In genomic region chr3:108857714-108858113, GRCm38 (mm10) we compare ENCODE assay signal across 12 mouse cellular contexts. TPM values are rescaled to one million over a fixed set of nuclear protein-coding genes. Genes with fewer than 3 reads are reported as not detected.
DNase-seq lines count a peak whose midpoint lies in the region; ATAC-seq lines count a peak whose summit lies in the region.
"Had no signal": no experiment of that assay in that cellular context is flagged by ENCODE, and none has a peak within 500 bp of the region (broad histone marks: within the 10 kb centered on the region; RNA-seq: fewer than 3 reads in every experiment).

No protein-coding gene starts in this region.

- whole genome bisulfite sequencing in hindbrain, embryonic 12.5 days, result 72% methylated on average over 1 of the region's 1 CpGs
- 92% methylated on average over 1 of the region's 1 CpGs for WGBS in hindbrain, embryonic 11.5 days
- 88% methylated on average over 1 of the region's 1 CpGs for WGBS in embryonic facial prominence, embryonic 10.5 days
- 85% methylated on average over 1 of the region's 1 CpGs for WGBS in forebrain, embryonic 16.5 days
- 83% methylated on average over 1 of the region's 1 CpGs for WGBS in midbrain, embryonic 15.5 days

- no peaks in the 10 kb centered on the region for H3K9me3 ChIP-seq in hindbrain, embryonic 12.5 days (replicated peaks)
- H3K9me3 ChIP-seq in hindbrain, embryonic 11.5 days (ENCODE audit: control insufficient read depth, low read length), result no peaks in the 10 kb centered on the region
- H3K9me3 ChIP-seq in embryonic facial prominence, embryonic 10.5 days, result no peaks in the 10 kb centered on the region
- H3K9me3 ChIP-seq in forebrain, embryonic 16.5 days (ENCODE audit: control insufficient read depth, low read length), result no peaks in the 10 kb centered on the region
- H3K9me3 ChIP-seq in midbrain, embryonic 15.5 days, result no peaks in the 10 kb centered on the region
- H3K9me3 ChIP-seq: hindbrain, embryonic 15.5 days; liver, embryonic 15.5 days had no signal

- H3K27me3 ChIP-seq in hindbrain, embryonic 12.5 days, result no peaks in the 10 kb centered on the region
- no peaks in the 10 kb centered on the region for H3K27me3 ChIP-seq in hindbrain, embryonic 11.5 days (ENCODE audit: control insufficient read depth, insufficient read depth, low read length)
- H3K27me3 ChIP-seq in embryonic facial prominence, embryonic 10.5 days (replicated peaks; ENCODE audit: low read depth, poor library complexity, severe bottlenecking), result 0 out of 2 replicates have a peak, but pooled peaks cover 6% of the 10 kb centered on the region
- H3K27me3 ChIP-seq in forebrain, embryonic 16.5 days (replicated peaks; ENCODE audit: control insufficient read depth, insufficient read depth, low read length), result no peaks in the 10 kb centered on the region
- no peaks in the 10 kb centered on the region for H3K27me3 ChIP-seq in midbrain, embryonic 15.5 days (replicated peaks)
- H3K27me3 ChIP-seq: hindbrain, embryonic 15.5 days; liver, embryonic 15.5 days had no signal

- peak; percentile 12; the same call in 1 of the 2 replicates for ATAC-seq in hindbrain, embryonic 12.5 days (ENCODE audit: low FRiP score)
- ATAC-seq in hindbrain, embryonic 11.5 days (ENCODE audit: low FRiP score), result no peak
- 0 out of 2 replicates have a peak, but pooled peaks have one; percentile 0 for ATAC-seq in forebrain, embryonic 16.5 days
- peak; percentile 4; the same call in 1 of the 2 replicates for ATAC-seq in midbrain, embryonic 15.5 days (replicated peaks)

- H3K4me3 ChIP-seq in hindbrain, embryonic 12.5 days, result no peak overlapping the region
- H3K4me3 ChIP-seq in hindbrain, embryonic 11.5 days (ENCODE audit: low read depth, low read length), result no peak overlapping the region
- no peak overlapping the region for H3K4me3 ChIP-seq in embryonic facial prominence, embryonic 10.5 days
- H3K4me3 ChIP-seq in forebrain, embryonic 16.5 days (replicated peaks; ENCODE audit: low read length), result no peak overlapping the region
- no peak overlapping the region for H3K4me3 ChIP-seq in midbrain, embryonic 15.5 days
- H3K4me3 ChIP-seq: hindbrain, embryonic 15.5 days; liver, embryonic 15.5 days had no signal

- H3K4me1 ChIP-seq in hindbrain, embryonic 12.5 days, result peaks cover 15% of the 10 kb centered on the region
- no peaks in the 10 kb centered on the region for H3K4me1 ChIP-seq in hindbrain, embryonic 11.5 days (replicated peaks; ENCODE audit: control insufficient read depth, insufficient read depth, low read length)
- peaks cover 37% of the 10 kb centered on the region for H3K4me1 ChIP-seq in embryonic facial prominence, embryonic 10.5 days
- H3K4me1 ChIP-seq in forebrain, embryonic 16.5 days (replicated peaks; ENCODE audit: control insufficient read depth, insufficient read depth, low read length), result peaks cover 28% of the 10 kb centered on the region
- H3K4me1 ChIP-seq in midbrain, embryonic 15.5 days, result peaks cover 14% of the 10 kb centered on the region

- H3K9ac ChIP-seq in hindbrain, embryonic 12.5 days, result no peak overlapping the region
- no peak overlapping the region for H3K9ac ChIP-seq in hindbrain, embryonic 11.5 days (ENCODE audit: low read depth, low read length)
- no peak overlapping the region for H3K9ac ChIP-seq in forebrain, embryonic 16.5 days (replicated peaks; ENCODE audit: low read depth, low read length)
- no peak overlapping the region for H3K9ac ChIP-seq in midbrain, embryonic 15.5 days
- H3K9ac ChIP-seq: hindbrain, embryonic 15.5 days; liver, embryonic 15.5 days had no signal

- intact Hi-C loops in gastrocnemius, postnatal 36 days (cut with DNase I), result loop anchor here (10.0 kb wide), 1 partner anchor 207 kb away; no protein-coding TSS in a partner anchor
- intact Hi-C loops in left cerebral cortex, postnatal 10 days (cut with DNase I), result loop anchor here (10.0 kb wide), 1 partner anchor 207 kb away; no protein-coding TSS in a partner anchor

- no peaks in the 10 kb centered on the region for H3K36me3 ChIP-seq in hindbrain, embryonic 12.5 days
- no peaks in the 10 kb centered on the region for H3K36me3 ChIP-seq in hindbrain, embryonic 11.5 days (ENCODE audit: control insufficient read depth, insufficient read depth, low read length)
- no peaks in the 10 kb centered on the region for H3K36me3 ChIP-seq in embryonic facial prominence, embryonic 10.5 days (replicated peaks)
- H3K36me3 ChIP-seq in forebrain, embryonic 16.5 days (ENCODE audit: control insufficient read depth, insufficient read depth), result no peaks in the 10 kb centered on the region
- H3K36me3 ChIP-seq in midbrain, embryonic 15.5 days (replicated peaks), result no peaks in the 10 kb centered on the region
- H3K36me3 ChIP-seq: hindbrain, embryonic 15.5 days; liver, embryonic 15.5 days had no signal

- no peak overlapping the region for H3K4me2 ChIP-seq in hindbrain, embryonic 12.5 days (replicated peaks)
- no peak overlapping the region for H3K4me2 ChIP-seq in hindbrain, embryonic 11.5 days (replicated peaks; ENCODE audit: low read depth, low read length)
- no peak overlapping the region for H3K4me2 ChIP-seq in forebrain, embryonic 16.5 days (ENCODE audit: low read length)
- H3K4me2 ChIP-seq in midbrain, embryonic 15.5 days, result no peak overlapping the region
- H3K4me2 ChIP-seq: liver, embryonic 15.5 days had no signal

- H3K27ac ChIP-seq in hindbrain, embryonic 12.5 days, result no peak overlapping the region
- no peak overlapping the region for H3K27ac ChIP-seq in hindbrain, embryonic 11.5 days (ENCODE audit: low read depth, low read length)
- 0 out of 2 replicates have a peak overlapping the region, but pooled peaks have one; percentile 3 for H3K27ac ChIP-seq in embryonic facial prominence, embryonic 10.5 days (replicated peaks)
- H3K27ac ChIP-seq in forebrain, embryonic 16.5 days (ENCODE audit: low read length), result peak overlapping the region; percentile 21
- peak overlapping the region; percentile 71 for H3K27ac ChIP-seq in midbrain, embryonic 15.5 days
- H3K27ac ChIP-seq: hindbrain, embryonic 15.5 days; liver, embryonic 15.5 days had no signal

- DNase-seq in hindbrain, embryonic 11.5 days (ENCODE audit: low spot score), result no peak
- DNase-seq in embryonic facial prominence, embryonic 10.5 days (ENCODE audit: low spot score), result no peak
- no peak for DNase-seq in gastrocnemius, postnatal 36 days
- no peak for DNase-seq in urinary bladder, postnatal 25 days (ENCODE audit: low spot score)
- DNase-seq in left cerebral cortex, postnatal 10 days (ENCODE audit: extremely low spot score in 1 of 2, low spot score in 2 of 2), result no peak
- DNase-seq: cerebellum, adult 11 months; thymus, postnatal 36 days had no signal

RNA-seq across cellular contexts. Expression of gene Stxbp3, which starts 17.4 kb away (rescaled TPM):
- 23.2 and 25.1 TPM in 2 replicates for polyA plus RNA-seq in hindbrain, embryonic 12.5 days (2016; fragmentation: Nextera tagmentation; extraction: Ambion mirVana)
- 23.2 and 28.1 TPM in 2 replicates for polyA plus RNA-seq in hindbrain, embryonic 11.5 days (2014; fragmentation: Nextera tagmentation; extraction: Ambion mirVana)
- polyA plus RNA-seq in embryonic facial prominence, embryonic 10.5 days (2016; fragmentation: Nextera tagmentation; extraction: Ambion mirVana), result 22.4 and 23.1 TPM in 2 replicates
- polyA plus RNA-seq in forebrain, embryonic 16.5 days (2015; fragmentation: Nextera tagmentation; extraction: Ambion mirVana), result 12.8 and 14.5 TPM in 2 replicates
- polyA plus RNA-seq in midbrain, embryonic 15.5 days (2015; fragmentation: Nextera tagmentation; extraction: Ambion mirVana), result 14.0 and 14.1 TPM in 2 replicates
- 10 to 100 TPM; 25.3 to 26.7 TPM for total RNA-seq in gastrocnemius, postnatal 36 days (2021)
- 10 to 100 TPM; 14.1 to 15.2 TPM for total RNA-seq in left cerebral cortex, postnatal 10 days (2021)

RNA-seq across cellular contexts. Expression of gene Fndc7, which starts 32.1 kb away (rescaled TPM):
- 0.12 and 0.22 TPM in 2 replicates for polyA plus RNA-seq in hindbrain, embryonic 12.5 days (2016; fragmentation: Nextera tagmentation; extraction: Ambion mirVana)
- 0.28 TPM in 1 of 2 replicates, not detected in the other for polyA plus RNA-seq in hindbrain, embryonic 11.5 days (2014; fragmentation: Nextera tagmentation; extraction: Ambion mirVana)
- polyA plus RNA-seq in embryonic facial prominence, embryonic 10.5 days (2016; fragmentation: Nextera tagmentation; extraction: Ambion mirVana), result 0.34 TPM in 1 of 2 replicates, not detected in the other
- polyA plus RNA-seq in forebrain, embryonic 16.5 days (2015; fragmentation: Nextera tagmentation; extraction: Ambion mirVana), result not detected in 2 replicates
- polyA plus RNA-seq in midbrain, embryonic 15.5 days (2015; fragmentation: Nextera tagmentation; extraction: Ambion mirVana), result 0.05 and 0.18 TPM in 2 replicates
- total RNA-seq in gastrocnemius, postnatal 36 days (2021), result under 1 TPM in 1 of 2 experiments, not detected in 1; 0.05 TPM
- not detected for total RNA-seq in left cerebral cortex, postnatal 10 days (2021)

RNA-seq across cellular contexts. Expression of gene Prpf38b, which starts 53.8 kb away (rescaled TPM):
- polyA plus RNA-seq in hindbrain, embryonic 12.5 days (2016; fragmentation: Nextera tagmentation; extraction: Ambion mirVana), result 87.6 and 103 TPM in 2 replicates
- 84.4 and 85.3 TPM in 2 replicates for polyA plus RNA-seq in hindbrain, embryonic 11.5 days (2014; fragmentation: Nextera tagmentation; extraction: Ambion mirVana)
- polyA plus RNA-seq in embryonic facial prominence, embryonic 10.5 days (2016; fragmentation: Nextera tagmentation; extraction: Ambion mirVana), result 77.1 and 80.7 TPM in 2 replicates
- polyA plus RNA-seq in forebrain, embryonic 16.5 days (2015; fragmentation: Nextera tagmentation; extraction: Ambion mirVana), result 59.0 and 66.5 TPM in 2 replicates
- 55.8 TPM in 2 replicates for polyA plus RNA-seq in midbrain, embryonic 15.5 days (2015; fragmentation: Nextera tagmentation; extraction: Ambion mirVana)
- total RNA-seq in gastrocnemius, postnatal 36 days (2021), result 10 to 100 TPM; 13.1 to 17.2 TPM
- 10 to 100 TPM; 41.6 to 42.2 TPM for total RNA-seq in left cerebral cortex, postnatal 10 days (2021)

Comparison
In these comparisons a context has a peak if more than half of its experiments do, and no peak if none do; other contexts are left out.
1. H3K27ac ChIP-seq: peak in embryonic facial prominence, embryonic 10.5 days (single experiment), forebrain, embryonic 16.5 days (single experiment) and midbrain, embryonic 15.5 days (single experiment); none in hindbrain, embryonic 12.5 days (single experiment) and hindbrain, embryonic 11.5 days (single experiment).